Mouse (Mus musculus): ENCODE data around the gene Hnrnpul2.

GRCm38 (mm10) chr19:8798264-8798946, 21.4 kb upstream of the Hnrnpul2 start, which contains the start of gene Polr2g:
- no peak for TF ChIP-seq CTCF (IDR thresholded peaks at IDR 0.05; ENCODE audit: low read depth)
- TF ChIP-seq EP300 (optimal IDR thresholded peaks at IDR 0.05) = peak; percentile 12

Measured in stomach, postnatal 0 days (tissue).